Mouse (Mus musculus) lung, embryonic 14.5 days (tissue): ENCODE data around the gene Hadhb. TPM values are rescaled to one million over a fixed set of nuclear protein-coding genes. Genes with fewer than 3 reads are reported as not detected.

Experiments
- ATAC-seq: fragments of 200-750 bp; cut with Nextera tagmentation; 2 replicates; pipeline ENCODE4 v1.8.0; 2017; ENCODE audit warnings: mild to moderate bottlenecking, moderate TSS enrichment, moderate library complexity; ENCODE audit not compliant: insufficient read depth
- DNase-seq: peaks from one replicate; pipeline ENCODE4 v3.0.0-alpha.2; 2015
- H3K27ac ChIP-seq: fragments of 300-500 bp; sonication (generic); 2 replicates; pipeline ENCODE4 v1.5.1; 2014; ENCODE audit warnings: low read depth, mild to moderate bottlenecking, moderate library complexity
- H3K27me3 ChIP-seq: fragments of 300-500 bp; sonication (generic); 2 replicates; pipeline ENCODE4 v1.6.1; 2014; ENCODE audit warnings: low read length, control low read depth; ENCODE audit not compliant: insufficient read depth
- H3K36me3 ChIP-seq: fragments of 300-500 bp; sonication (generic); 2 replicates; pipeline ENCODE4 v1.6.1; 2014; ENCODE audit warnings: control low read depth; ENCODE audit not compliant: insufficient read depth
- H3K4me1 ChIP-seq: fragments of 300-500 bp; sonication (generic); 2 replicates; pipeline ENCODE4 v1.6.1; 2014; ENCODE audit warnings: antibody characterized with exemption, control low read depth; ENCODE audit not compliant: insufficient read depth
- H3K4me2 ChIP-seq: fragments of 300-500 bp; sonication (generic); 2 replicates; pipeline ENCODE4 v1.6.1; 2014; ENCODE audit warnings: mild to moderate bottlenecking
- H3K4me3 ChIP-seq: fragments of 300-500 bp; sonication (generic); 2 replicates; pipeline ENCODE4 v1.5.1; 2014; ENCODE audit warnings: low read depth, low read length
- H3K9ac ChIP-seq: fragments of 300-500 bp; sonication (generic); 2 replicates; pipeline ENCODE4 v1.6.1; 2014
- H3K9me3 ChIP-seq: fragments of 300-500 bp; sonication (generic); 2 replicates; pipeline ENCODE4 v1.6.1; 2016; ENCODE audit warnings: low read depth, low read length, control low read depth
- CTCF ChIP-seq: IDR thresholded peaks from 2 replicates; pipeline ENCODE4 v1.5.1; 2016; ENCODE audit warnings: antibody characterized with exemption, low read depth
- WGBS: fragments of 180-500 bp; shearing (Covaris S2); extraction: QIAGEN DNeasy Blood & Tissue Kit; methylation state at CpG from one replicate; pipeline ENCODE4 v1.1.7; 2014; 5-methylcytosine and 5-hydroxymethylcytosine counted together
- polyA plus RNA-seq: library from polyadenylated mRNA; unstranded; fragments of >200 nt; fragmentation: Nextera tagmentation; extraction: Ambion mirVana; gene quantifications from 2 replicates; pipeline ENCODE4 v1.2.1, GENCODE M21; 2014

Gene Hadhb
- polyA plus RNA-seq, 1 experiment from 2014 or later: 124 TPM

GRCm38 (mm10) chr5:30148133-30148920, 6.7 kb upstream of the Hadhb start:
- ATAC-seq (no peak), DNase-seq (no peak)
- TF ChIP-seq CTCF: no peak
- Histone ChIP-seq H3K4me3 (no peak overlapping the region), H3K27me3 (no peaks in the 10 kb centered on the region), H3K9me3 (no peaks in the 10 kb centered on the region), H3K27ac (no peak overlapping the region), H3K4me1 (no peaks in the 10 kb centered on the region), H3K4me2 (no peak overlapping the region), H3K36me3 (peaks cover 38% of the 10 kb centered on the region), H3K9ac (no peak overlapping the region)
- WGBS: 75% methylated on average over 5 of the region's 5 CpGs

- H3K4me2 ChIP-seq: no peak overlapping the region
- no peak overlapping the region for H3K27ac ChIP-seq
- no peak overlapping the region for H3K4me3 ChIP-seq
- no peak for DNase-seq
- no peak for TF ChIP-seq CTCF
- H3K27me3 ChIP-seq: no peaks in the 10 kb centered on the region
- peaks cover 3% of the 10 kb centered on the region; the same call in 1 of the 2 replicates for H3K4me1 ChIP-seq
- H3K9ac ChIP-seq: no peak overlapping the region
- WGBS: 72% methylated on average over 4 of the region's 4 CpGs
- no peak for ATAC-seq
- H3K9me3 ChIP-seq: no peaks in the 10 kb centered on the region
- H3K36me3 ChIP-seq: peaks cover 4% of the 10 kb centered on the region
These were observed 3.0 kb upstream of the Hadhb start for GRCm38 (mm10) chr5:30152007-30152406.

GRCm38 (mm10) chr5:30152413-30152812, 2.6 kb upstream of the Hadhb start:
- Histone ChIP-seq H3K27ac (no peak overlapping the region), H3K4me1 (peaks cover 3% of the 10 kb centered on the region; the same call in 1 of the 2 replicates), H3K9ac (no peak overlapping the region), H3K36me3 (0 out of 2 replicates have a peak, but pooled peaks cover 3% of the 10 kb centered on the region), H3K4me2 (no peak overlapping the region), H3K4me3 (no peak overlapping the region), H3K27me3 (no peaks in the 10 kb centered on the region), H3K9me3 (no peaks in the 10 kb centered on the region)
- WGBS: 89% methylated on average over 1 of the region's 1 CpGs
- DNase-seq: no peak
- no peak for TF ChIP-seq CTCF
- ATAC-seq: no peak

GRCm38 (mm10) chr5:30153222-30153621, 1.8 kb upstream of the Hadhb start:
- Histone ChIP-seq H3K4me3 (no peak overlapping the region), H3K9me3 (no peaks in the 10 kb centered on the region), H3K9ac (no peak overlapping the region), H3K4me1 (peaks cover 3% of the 10 kb centered on the region; the same call in 1 of the 2 replicates), H3K27ac (no peak overlapping the region), H3K36me3 (0 out of 2 replicates have a peak, but pooled peaks cover 3% of the 10 kb centered on the region), H3K4me2 (0 out of 2 replicates have a peak overlapping the region, but pooled peaks have one; percentile 84), H3K27me3 (no peaks in the 10 kb centered on the region)
- ATAC-seq (no peak), DNase-seq (no peak)
- no peak for TF ChIP-seq CTCF
- 90% methylated on average over 2 of the region's 2 CpGs for WGBS

- peak overlapping the region; percentile 79; the same call in 1 of the 2 replicates for H3K27ac ChIP-seq
- ATAC-seq (no peak), DNase-seq (peak; percentile 77)
- no peak for TF ChIP-seq CTCF
- 18% methylated on average over 4 of the region's 4 CpGs for WGBS
- 0 out of 2 replicates have a peak, but pooled peaks cover 3% of the 10 kb centered on the region for H3K36me3 ChIP-seq
- H3K4me1 ChIP-seq: peaks cover 3% of the 10 kb centered on the region; the same call in 1 of the 2 replicates
- no peaks in the 10 kb centered on the region for H3K9me3 ChIP-seq
- no peaks in the 10 kb centered on the region for H3K27me3 ChIP-seq
- peak overlapping the region; percentile 82 for H3K9ac ChIP-seq
- H3K4me2 ChIP-seq: peak overlapping the region; percentile 84
- peak overlapping the region; percentile 79 for H3K4me3 ChIP-seq
These were observed 1.0 kb upstream of the Hadhb start for GRCm38 (mm10) chr5:30154013-30154412.

- no peaks in the 10 kb centered on the region for H3K27me3 ChIP-seq
- no peak for TF ChIP-seq CTCF
- peak overlapping the region; percentile 79 for H3K4me3 ChIP-seq
- H3K9me3 ChIP-seq: no peaks in the 10 kb centered on the region
- 0 out of 2 replicates have a peak, but pooled peaks cover 3% of the 10 kb centered on the region for H3K36me3 ChIP-seq
- H3K4me2 ChIP-seq: peak overlapping the region; percentile 84
- ATAC-seq (peak; percentile 57), DNase-seq (no peak)
- under 1% methylated on average over 31 of the region's 31 CpGs for WGBS
- peaks cover 3% of the 10 kb centered on the region; the same call in 1 of the 2 replicates for H3K4me1 ChIP-seq
- peak overlapping the region; percentile 79 for H3K27ac ChIP-seq
- H3K9ac ChIP-seq: peak overlapping the region; percentile 82
These were observed 346 bp downstream of the Hadhb start for GRCm38 (mm10) chr5:30155395-30155792.
